Mouse (Mus musculus): ENCODE measurements around the gene Ttbk2.

Gene Ttbk2

GRCm38 (mm10) chr2:120850424-120851082 lies at the start of gene Ttbk2:
TSS of gene Ttbk2 (minus strand) at chr2:120850604.
- peak; percentile 96 to 98 for DNase-seq

GRCm38 (mm10) chr2:120896361-120896760 lies 46.0 kb upstream of the Ttbk2 start:
- DNase-seq, result no peak

GRCm38 (mm10) chr2:120887601-120888000 lies 37.2 kb upstream of the Ttbk2 start:
- no peak for DNase-seq

GRCm38 (mm10) chr2:120873192-120873591 lies 22.8 kb upstream of the Ttbk2 start:
- DNase-seq, result no peak

GRCm38 (mm10) chr2:120871447-120872336 lies 21.3 kb upstream of the Ttbk2 start:
- no peak for DNase-seq

GRCm38 (mm10) chr2:120867336-120867735 lies 16.9 kb upstream of the Ttbk2 start:
- DNase-seq, result no peak

GRCm38 (mm10) chr2:120866561-120866960 lies 16.2 kb upstream of the Ttbk2 start:
- peak; percentile 55 to 59 for DNase-seq

- DNase-seq, result no peak
These were observed 13.0 kb upstream of the Ttbk2 start for GRCm38 (mm10) chr2:120863389-120863788.

GRCm38 (mm10) chr2:120860699-120861098 lies 10.3 kb upstream of the Ttbk2 start:
- no peak for DNase-seq

GRCm38 (mm10) chr2:120858131-120858530 lies 7.7 kb upstream of the Ttbk2 start:
- no peak for DNase-seq

- DNase-seq, result peak; percentile 68 to 83
These were observed 2.7 kb upstream of the Ttbk2 start for GRCm38 (mm10) chr2:120853151-120853550.

GRCm38 (mm10) chr2:120852626-120853025 lies 2.2 kb upstream of the Ttbk2 start:
- DNase-seq, result peak; percentile 22 to 54

GRCm38 (mm10) chr2:120849449-120850423 lies 668 bp downstream of the Ttbk2 start, which contains the start of gene Cdan1:
TSS of gene Cdan1 (minus strand) at chr2:120850128.
- peak; percentile 54 to 70 for DNase-seq

- DNase-seq, result no peak
These were observed 5.1 kb downstream of the Ttbk2 start for GRCm38 (mm10) chr2:120845280-120845679.

- no peak for DNase-seq
These were observed 6.4 kb downstream of the Ttbk2 start for GRCm38 (mm10) chr2:120843990-120844389.

GRCm38 (mm10) chr2:120841211-120841610 lies 9.2 kb downstream of the Ttbk2 start:
- no peak for DNase-seq

- DNase-seq, result no peak
These were observed 15.2 kb downstream of the Ttbk2 start for GRCm38 (mm10) chr2:120835167-120835566.

GRCm38 (mm10) chr2:120826936-120827638 lies 23.3 kb downstream of the Ttbk2 start:
- DNase-seq, result no peak

GRCm38 (mm10) chr2:120770265-120770935 lies 80.0 kb downstream of the Ttbk2 start:
- DNase-seq, result no peak

GRCm38 (mm10) chr2:120761922-120762321 lies 88.5 kb downstream of the Ttbk2 start:
- no peak for DNase-seq

GRCm38 (mm10) chr2:120748041-120748440 lies 102.4 kb downstream of the Ttbk2 start:
- no peak for DNase-seq
